Mouse (Mus musculus): Measurements from ENCODE around the gene Mvb12b. TPM values are rescaled to one million over a fixed set of nuclear protein-coding genes. Genes with fewer than 3 reads are reported as not detected.
A peak's percentile ranks its signal among the peaks of the same experiment; 100 is the strongest.

Gene Mvb12b
- polyA plus RNA-seq, 1 experiment from 2014 or later, result 52.2 TPM

DNA sequence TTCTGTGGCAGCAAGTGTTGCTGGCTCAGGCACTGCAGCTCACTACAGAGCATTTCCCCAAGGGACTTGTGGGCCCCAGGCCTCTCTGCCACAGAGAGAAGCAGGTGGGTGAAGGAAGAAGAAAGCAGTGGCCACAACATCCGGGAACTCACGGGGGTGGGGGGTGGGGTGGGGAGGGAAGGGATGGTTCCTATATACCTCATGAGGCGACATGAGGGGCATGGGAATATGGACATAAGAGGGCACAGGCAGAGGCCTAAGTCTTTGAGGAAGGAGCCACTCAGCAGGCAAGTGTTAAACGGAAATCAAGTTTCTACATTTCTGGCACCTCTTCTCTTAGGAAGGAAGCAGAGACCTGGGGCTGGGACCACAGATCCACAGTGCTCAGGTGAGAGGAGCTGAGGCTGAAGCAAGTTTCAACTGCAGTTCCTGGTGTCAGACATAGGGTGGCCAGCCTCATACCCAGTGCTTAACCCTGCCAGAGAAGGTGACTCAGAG is 84.0 kb downstream of the Mvb12b start:
- Histone ChIP-seq H3K9me3 (replicated peaks) (no peaks in the 10 kb centered on the region), H3K27me3 (replicated peaks) (no peaks in the 10 kb centered on the region), H3K27ac (replicated peaks) (no peak overlapping the region), H3K9ac (replicated peaks) (no peak overlapping the region), H3K36me3 (peaks cover 7% of the 10 kb centered on the region), H3K4me3 (replicated peaks) (no peak overlapping the region), H3K4me1 (peaks cover 18% of the 10 kb centered on the region), H3K4me2 (no peak overlapping the region)
- no peak for ATAC-seq (ENCODE audit: low FRiP score)
- 79% methylated on average over 4 of the region's 4 CpGs for WGBS

DNA sequence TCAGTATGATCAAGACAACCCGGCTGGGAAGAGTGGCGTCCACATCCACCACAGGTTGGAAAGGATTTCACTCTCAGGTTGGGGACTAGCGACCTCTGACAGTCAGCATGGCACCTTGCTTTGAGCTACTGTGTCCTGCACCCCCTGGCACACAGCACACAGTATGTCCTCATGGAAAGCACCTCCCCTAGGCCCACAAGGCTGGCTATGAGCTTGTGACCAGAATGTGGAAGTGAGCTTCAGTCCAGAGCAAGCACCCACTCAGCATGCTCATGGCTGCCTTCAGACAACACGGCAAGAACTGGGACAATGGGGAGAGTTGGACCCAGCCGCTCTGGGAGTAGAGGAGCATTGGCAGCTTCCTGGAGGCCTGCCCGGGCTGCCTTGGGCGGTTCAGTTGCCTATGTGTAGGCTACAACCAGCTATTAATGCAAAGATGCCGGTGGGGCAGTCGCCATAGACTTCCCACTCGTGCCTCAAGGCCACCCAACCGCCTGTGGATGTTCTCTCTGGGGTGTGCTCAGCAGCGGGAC is 84.6 kb downstream of the Mvb12b start:
- Histone ChIP-seq H3K4me1 (peaks cover 21% of the 10 kb centered on the region), H3K4me3 (replicated peaks) (no peak overlapping the region), H3K36me3 (peaks cover 9% of the 10 kb centered on the region), H3K27me3 (replicated peaks) (no peaks in the 10 kb centered on the region), H3K27ac (replicated peaks) (no peak overlapping the region), H3K9me3 (replicated peaks) (no peaks in the 10 kb centered on the region), H3K4me2 (no peak overlapping the region), H3K9ac (replicated peaks) (no peak overlapping the region)
- 68% methylated on average over 12 of the region's 12 CpGs for WGBS
- ATAC-seq (ENCODE audit: low FRiP score), result no peak

DNA sequence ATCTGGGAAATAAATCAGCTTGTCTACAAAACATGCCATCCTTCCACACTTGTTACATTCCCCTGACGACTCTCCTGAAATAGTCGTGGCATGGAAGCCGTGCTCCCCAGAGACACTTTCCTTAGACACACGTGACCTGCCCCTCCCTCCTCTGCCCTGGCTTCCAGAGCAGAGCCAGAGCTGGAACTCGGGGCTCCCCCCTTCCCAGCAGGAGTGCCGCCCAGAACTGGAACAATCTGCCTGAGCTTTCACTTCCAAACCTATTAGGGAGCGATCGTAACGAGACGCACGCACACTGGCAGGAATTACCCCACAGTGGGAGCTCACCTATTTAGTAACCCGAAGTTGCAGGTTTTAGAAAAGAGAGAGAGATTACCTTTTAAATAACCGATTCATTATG is 86.0 kb downstream of the Mvb12b start:
- H3K27me3 ChIP-seq (replicated peaks), result no peaks in the 10 kb centered on the region
- no peaks in the 10 kb centered on the region for H3K9me3 ChIP-seq (replicated peaks)
- H3K36me3 ChIP-seq, result peaks cover 11% of the 10 kb centered on the region
- H3K4me3 ChIP-seq (replicated peaks), result no peak overlapping the region
- H3K27ac ChIP-seq (replicated peaks), result no peak overlapping the region
- H3K9ac ChIP-seq (replicated peaks), result no peak overlapping the region
- no peak for ATAC-seq (ENCODE audit: low FRiP score)
- H3K4me1 ChIP-seq, result peaks cover 26% of the 10 kb centered on the region
- 63% methylated on average over 13 of the region's 13 CpGs for WGBS
- H3K4me2 ChIP-seq, result no peak overlapping the region

DNA sequence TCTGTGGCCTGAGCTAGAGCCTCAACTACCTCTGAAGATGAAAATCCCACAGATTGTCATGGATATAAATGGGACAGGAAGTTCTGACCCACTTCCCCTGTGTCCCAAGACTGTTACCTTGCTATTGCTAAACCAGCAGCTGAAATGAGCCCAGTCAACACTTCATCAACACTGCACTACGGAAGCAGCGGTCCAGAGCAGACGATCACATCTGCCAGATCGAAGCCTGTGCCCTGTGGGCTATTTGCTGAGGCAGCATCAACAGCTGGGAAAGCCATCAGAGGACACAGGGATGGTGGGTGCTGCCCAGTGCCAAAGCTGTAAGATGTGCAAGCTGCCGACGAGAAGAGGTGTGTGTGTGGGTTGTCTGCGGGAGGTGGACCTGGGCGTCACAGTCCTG is 86.4 kb downstream of the Mvb12b start:
- no peak for ATAC-seq (ENCODE audit: low FRiP score)
- 69% methylated on average over 8 of the region's 8 CpGs for WGBS
- no peaks in the 10 kb centered on the region for H3K9me3 ChIP-seq (replicated peaks)
- peaks cover 26% of the 10 kb centered on the region for H3K4me1 ChIP-seq
- no peak overlapping the region for H3K4me3 ChIP-seq (replicated peaks)
- no peak overlapping the region for H3K27ac ChIP-seq (replicated peaks)
- H3K4me2 ChIP-seq, result no peak overlapping the region
- H3K9ac ChIP-seq (replicated peaks), result no peak overlapping the region
- H3K27me3 ChIP-seq (replicated peaks), result no peaks in the 10 kb centered on the region
- peaks cover 11% of the 10 kb centered on the region for H3K36me3 ChIP-seq

DNA sequence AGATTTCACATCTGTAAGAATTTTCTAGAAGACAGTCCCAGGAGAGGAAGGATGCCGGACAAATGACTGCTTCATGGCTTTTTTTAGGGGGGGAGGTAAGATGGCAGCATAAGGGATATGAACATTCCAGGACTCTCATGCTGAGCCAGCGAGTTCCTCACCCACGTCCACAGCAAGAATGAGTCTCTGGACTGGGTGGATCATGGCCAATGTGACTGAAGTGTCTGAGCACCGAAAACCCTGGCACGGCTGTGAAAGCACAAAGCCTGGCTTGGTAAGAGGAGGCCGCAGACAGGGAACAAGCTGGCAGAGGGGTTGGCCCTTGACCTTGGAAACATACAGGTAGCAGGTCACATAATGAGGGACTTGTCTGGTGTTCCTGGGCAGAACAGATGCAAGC is 87.5 kb downstream of the Mvb12b start:
- H3K4me1 ChIP-seq, result peaks cover 30% of the 10 kb centered on the region
- no peak overlapping the region for H3K4me3 ChIP-seq (replicated peaks)
- peaks cover 11% of the 10 kb centered on the region for H3K36me3 ChIP-seq
- H3K27ac ChIP-seq (replicated peaks), result no peak overlapping the region
- H3K27me3 ChIP-seq (replicated peaks), result no peaks in the 10 kb centered on the region
- no peak overlapping the region for H3K4me2 ChIP-seq
- H3K9ac ChIP-seq (replicated peaks), result no peak overlapping the region
- 86% methylated on average over 6 of the region's 6 CpGs for WGBS
- ATAC-seq (ENCODE audit: low FRiP score), result no peak
- H3K9me3 ChIP-seq (replicated peaks), result no peaks in the 10 kb centered on the region

DNA sequence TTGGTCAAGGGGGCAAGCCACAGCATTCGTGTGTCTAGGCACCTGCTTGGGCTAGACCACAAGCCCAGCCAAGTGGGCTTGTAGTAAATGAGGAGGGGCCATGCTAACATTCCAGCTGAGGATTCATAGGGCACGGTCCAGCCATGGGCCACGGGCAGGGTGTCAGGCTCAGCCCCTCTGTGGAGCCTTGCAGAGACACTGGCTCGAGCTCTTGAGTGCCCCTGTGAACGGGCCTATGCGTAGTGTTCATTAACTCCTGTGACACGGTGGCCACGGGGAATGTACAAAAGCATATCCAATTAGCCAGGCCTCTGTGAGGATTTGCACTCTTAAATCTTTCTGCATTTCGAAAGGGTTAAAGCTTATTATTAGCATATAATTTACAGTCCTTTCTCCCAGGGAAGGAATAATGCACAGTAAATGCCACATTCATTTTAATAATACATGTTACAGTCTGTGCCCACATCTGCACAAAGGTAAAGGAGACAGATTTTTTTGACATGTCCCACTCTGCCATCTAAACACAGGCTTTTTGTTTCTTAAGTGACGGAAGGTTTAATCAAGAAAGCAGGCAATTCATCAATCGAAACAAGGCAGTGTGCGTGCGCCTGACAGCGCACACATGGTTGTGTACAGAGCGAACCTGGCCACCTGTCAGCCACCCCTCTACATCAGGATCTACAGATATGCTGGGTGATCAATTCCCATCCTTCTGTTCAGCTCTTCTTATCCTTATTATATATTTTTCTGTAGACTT is 91.9 kb downstream of the Mvb12b start:
- Histone ChIP-seq H3K9me3 (replicated peaks) (no peaks in the 10 kb centered on the region), H3K27ac (replicated peaks) (peak overlapping the region; percentile 33), H3K4me1 (peaks cover 40% of the 10 kb centered on the region), H3K4me2 (no peak overlapping the region), H3K4me3 (replicated peaks) (no peak overlapping the region), H3K36me3 (peaks cover 5% of the 10 kb centered on the region; the same call in 1 of the 2 replicates), H3K9ac (replicated peaks) (no peak overlapping the region), H3K27me3 (replicated peaks) (no peaks in the 10 kb centered on the region)
- no peak for ATAC-seq (ENCODE audit: low FRiP score)
- WGBS, result 42% methylated on average over 15 of the region's 15 CpGs

DNA sequence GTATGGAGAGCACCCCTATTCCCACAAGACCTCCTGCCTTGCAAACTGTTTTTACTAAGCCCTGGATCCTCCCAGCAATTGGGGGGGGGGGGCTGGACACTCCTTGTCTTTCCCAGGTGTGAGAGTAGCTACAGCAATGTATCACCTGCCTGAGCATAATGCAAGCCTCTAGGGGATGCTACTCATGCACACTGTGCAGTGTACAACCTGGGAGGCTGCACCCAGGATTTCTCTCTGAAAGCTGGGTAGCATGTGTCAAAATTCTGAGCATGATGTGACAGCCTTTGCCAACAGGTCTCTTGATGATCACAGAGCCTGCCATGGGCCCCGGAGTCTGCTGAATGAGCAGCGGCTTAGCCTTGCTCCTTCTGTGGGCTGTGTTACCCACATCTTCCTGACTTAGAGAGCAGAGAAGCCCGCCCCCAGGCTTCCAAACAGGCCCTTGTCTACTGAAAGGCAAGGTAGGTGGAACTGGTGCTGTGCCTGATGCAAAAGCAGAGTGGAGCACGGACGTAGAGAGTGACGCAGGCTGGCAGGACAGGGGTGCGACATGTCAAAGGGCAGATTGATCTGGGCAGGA is 92.7 kb downstream of the Mvb12b start:
- H3K4me1 ChIP-seq, result peaks cover 45% of the 10 kb centered on the region
- WGBS, result 84% methylated on average over 7 of the region's 7 CpGs
- H3K27ac ChIP-seq (replicated peaks), result peak overlapping the region; percentile 60
- H3K36me3 ChIP-seq, result 0 out of 2 replicates have a peak, but pooled peaks cover 5% of the 10 kb centered on the region
- no peak overlapping the region for H3K4me3 ChIP-seq (replicated peaks)
- no peaks in the 10 kb centered on the region for H3K9me3 ChIP-seq (replicated peaks)
- no peaks in the 10 kb centered on the region for H3K27me3 ChIP-seq (replicated peaks)
- no peak overlapping the region for H3K4me2 ChIP-seq
- H3K9ac ChIP-seq (replicated peaks), result no peak overlapping the region
- ATAC-seq (ENCODE audit: low FRiP score), result no peak

DNA sequence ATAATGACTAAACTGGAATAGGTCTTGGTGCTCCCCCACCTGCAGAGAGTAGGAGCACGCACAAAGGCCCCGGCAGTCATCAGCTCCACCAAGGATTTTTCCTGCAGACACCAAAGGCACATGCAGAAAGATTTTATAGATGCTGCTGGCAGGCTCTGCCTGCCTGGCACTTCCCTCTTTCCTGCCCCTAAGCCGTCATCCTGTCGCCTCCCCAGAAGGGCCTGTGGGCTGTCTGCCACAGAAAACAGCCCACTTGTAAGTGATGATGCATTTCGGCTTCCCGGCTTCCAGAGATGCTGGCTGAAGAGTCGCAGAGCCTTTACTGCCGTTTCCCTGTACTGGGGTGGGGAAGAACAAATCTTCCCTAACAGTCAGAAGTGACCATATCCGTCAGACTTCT is 93.3 kb downstream of the Mvb12b start:
- no peak overlapping the region for H3K4me3 ChIP-seq (replicated peaks)
- H3K27me3 ChIP-seq (replicated peaks), result no peaks in the 10 kb centered on the region
- 0 out of 2 replicates have a peak, but pooled peaks have one; percentile 8 for ATAC-seq (ENCODE audit: low FRiP score)
- no peaks in the 10 kb centered on the region for H3K9me3 ChIP-seq (replicated peaks)
- H3K9ac ChIP-seq (replicated peaks), result 0 out of 2 replicates have a peak overlapping the region, but pooled peaks have one; percentile 6
- peaks cover 51% of the 10 kb centered on the region for H3K4me1 ChIP-seq
- WGBS, result 50% methylated on average over 9 of the region's 9 CpGs
- 0 out of 2 replicates have a peak, but pooled peaks cover 5% of the 10 kb centered on the region for H3K36me3 ChIP-seq
- H3K27ac ChIP-seq (replicated peaks), result peak overlapping the region; percentile 60
- no peak overlapping the region for H3K4me2 ChIP-seq

DNA sequence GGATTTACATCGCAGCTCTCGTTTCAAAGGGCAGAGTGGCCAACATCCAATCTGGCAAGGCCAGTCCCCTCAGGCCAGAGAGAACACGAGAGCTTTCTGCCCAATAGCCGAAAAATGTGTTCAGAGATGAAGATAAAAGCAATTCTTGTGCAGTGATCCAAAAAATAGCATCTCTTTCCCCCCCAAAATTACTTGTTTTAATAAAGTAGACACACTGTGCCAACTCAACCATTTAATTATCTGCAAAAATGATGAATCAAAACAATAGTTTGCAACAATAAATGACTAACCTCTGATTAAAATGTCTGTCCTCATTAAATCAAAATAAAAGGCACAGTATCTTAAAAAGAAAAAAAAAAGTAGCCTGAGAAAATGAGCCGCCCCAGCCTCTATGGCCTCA is 97.4 kb downstream of the Mvb12b start:
- 41% methylated on average over 5 of the region's 5 CpGs for WGBS
- peaks cover 50% of the 10 kb centered on the region for H3K4me1 ChIP-seq
- no peaks in the 10 kb centered on the region for H3K27me3 ChIP-seq (replicated peaks)
- H3K9me3 ChIP-seq (replicated peaks), result no peaks in the 10 kb centered on the region
- H3K36me3 ChIP-seq, result no peaks in the 10 kb centered on the region
- peak overlapping the region; percentile 46 for H3K27ac ChIP-seq (replicated peaks)
- no peak overlapping the region for H3K9ac ChIP-seq (replicated peaks)
- H3K4me3 ChIP-seq (replicated peaks), result no peak overlapping the region
- no peak overlapping the region for H3K4me2 ChIP-seq
- ATAC-seq (ENCODE audit: low FRiP score), result no peak

DNA sequence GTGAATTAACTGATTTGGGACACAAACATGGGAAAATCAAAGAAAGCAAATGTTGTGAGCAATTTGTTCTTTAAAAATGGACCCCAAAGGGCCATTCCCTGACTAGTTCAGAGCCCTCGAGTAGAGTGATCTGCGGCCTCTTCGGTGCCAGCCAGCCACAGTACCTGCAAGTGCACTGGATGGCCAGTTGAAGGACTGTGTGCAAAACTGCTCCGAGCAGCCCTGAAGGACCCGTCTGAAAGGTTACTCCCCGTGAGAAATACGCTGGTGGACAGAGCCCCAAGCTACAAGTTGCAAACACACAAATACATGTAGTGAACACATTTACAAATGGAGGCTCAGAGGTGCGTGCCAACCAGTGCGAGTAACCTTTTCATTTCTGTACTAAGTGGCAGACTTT is 98.0 kb downstream of the Mvb12b start:
- H3K36me3 ChIP-seq, result no peaks in the 10 kb centered on the region
- no peak overlapping the region for H3K4me3 ChIP-seq (replicated peaks)
- H3K9me3 ChIP-seq (replicated peaks), result no peaks in the 10 kb centered on the region
- no peak overlapping the region for H3K4me2 ChIP-seq
- ATAC-seq (ENCODE audit: low FRiP score), result no peak
- H3K4me1 ChIP-seq, result peaks cover 47% of the 10 kb centered on the region
- peak overlapping the region; percentile 62 for H3K27ac ChIP-seq (replicated peaks)
- H3K27me3 ChIP-seq (replicated peaks), result no peaks in the 10 kb centered on the region
- WGBS, result 37% methylated on average over 9 of the region's 9 CpGs
- H3K9ac ChIP-seq (replicated peaks), result no peak overlapping the region

DNA sequence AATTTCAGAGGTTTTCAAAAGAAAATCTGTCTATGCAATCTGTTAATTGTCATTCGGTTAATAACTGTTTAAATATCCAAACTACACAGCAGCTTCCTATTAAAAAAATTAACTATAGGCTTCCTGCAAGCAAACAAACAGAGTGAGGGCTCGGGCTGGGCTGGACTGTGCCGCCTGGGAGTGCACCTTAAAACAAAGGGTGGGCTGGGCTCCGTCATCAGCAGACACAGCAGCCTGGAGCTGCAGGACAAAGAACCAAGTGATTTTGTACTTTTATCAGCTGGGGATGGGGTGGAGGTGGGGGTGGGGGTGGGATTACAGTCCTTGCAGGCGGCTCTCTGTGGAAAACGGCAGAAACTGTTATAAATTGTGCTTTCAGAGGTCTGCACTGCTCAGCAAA is 98.5 kb downstream of the Mvb12b start:
- peak; percentile 42; the same call in 1 of the 2 replicates for ATAC-seq (ENCODE audit: low FRiP score)
- WGBS, result 13% methylated on average over 6 of the region's 6 CpGs
- Histone ChIP-seq H3K4me3 (replicated peaks) (no peak overlapping the region), H3K27ac (replicated peaks) (peak overlapping the region; percentile 62), H3K27me3 (replicated peaks) (no peaks in the 10 kb centered on the region), H3K4me1 (peaks cover 42% of the 10 kb centered on the region), H3K36me3 (no peaks in the 10 kb centered on the region), H3K9me3 (replicated peaks) (no peaks in the 10 kb centered on the region), H3K4me2 (no peak overlapping the region), H3K9ac (replicated peaks) (no peak overlapping the region)

DNA sequence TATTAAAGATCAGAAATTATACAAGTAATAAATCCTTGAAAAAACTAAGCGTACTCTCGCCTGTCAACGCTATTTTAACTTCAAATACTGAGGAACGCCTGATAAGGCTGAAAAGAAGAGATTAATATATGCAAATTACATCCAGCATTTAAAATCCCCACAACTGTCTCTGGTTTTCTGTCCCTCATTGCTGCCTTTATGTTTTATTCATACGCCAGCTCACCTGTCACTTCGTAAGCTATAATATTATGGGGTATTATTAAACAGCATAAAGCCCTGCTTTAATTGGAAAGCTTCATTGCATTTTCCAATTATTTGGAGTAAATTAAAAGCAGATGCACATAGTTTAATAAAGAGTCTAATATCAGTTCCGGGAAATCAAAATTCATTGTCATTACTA is 98.9 kb downstream of the Mvb12b start:
- H3K4me1 ChIP-seq, result peaks cover 38% of the 10 kb centered on the region
- H3K4me2 ChIP-seq, result no peak overlapping the region
- 39% methylated on average over 7 of the region's 7 CpGs for WGBS
- no peak overlapping the region for H3K4me3 ChIP-seq (replicated peaks)
- H3K27me3 ChIP-seq (replicated peaks), result no peaks in the 10 kb centered on the region
- no peaks in the 10 kb centered on the region for H3K36me3 ChIP-seq
- H3K9me3 ChIP-seq (replicated peaks), result no peaks in the 10 kb centered on the region
- no peak overlapping the region for H3K27ac ChIP-seq (replicated peaks)
- no peak overlapping the region for H3K9ac ChIP-seq (replicated peaks)
- no peak for ATAC-seq (ENCODE audit: low FRiP score)
